Mouse (Mus musculus) G1E (cell line): ENCODE measurements around the gene Clec16a. TPM values are rescaled to one million over a fixed set of nuclear protein-coding genes. Genes with fewer than 3 reads are reported as not detected.

ENCODE experiments used
- ATAC-seq: 2 replicates; pipeline ENCODE4 v1.8.0; 2016; ENCODE audit warnings: mild to moderate bottlenecking; ENCODE audit not compliant: insufficient number of reproducible peaks, poor library complexity, low FRiP score, severe bottlenecking; ENCODE audit errors: extremely low read depth
- DNase-seq: peaks from one replicate; pipeline ENCODE4 v3.0.0; 2012; ENCODE audit warnings: low spot score
- H3K27me3 ChIP-seq: 2 replicates; pipeline ENCODE4 v1.6.1; 2012; ENCODE audit warnings: mild to moderate bottlenecking, low read length, inconsistent platforms; ENCODE audit not compliant: insufficient read depth
- H3K36me3 ChIP-seq: replicated peaks from 2 replicates; pipeline ENCODE3; 2012; ENCODE audit warnings: mild to moderate bottlenecking, inconsistent platforms
- H3K4me1 ChIP-seq: 2 replicates; pipeline ENCODE4 v1.6.1; 2012; ENCODE audit warnings: low read depth, low read length, inconsistent platforms, mixed read lengths; ENCODE audit not compliant: insufficient read depth
- H3K4me3 ChIP-seq: 2 replicates; pipeline ENCODE4 v1.5.1; 2012; ENCODE audit warnings: low read depth, mild to moderate bottlenecking, inconsistent platforms, low read length, moderate library complexity, mixed read lengths
- H3K9me3 ChIP-seq: replicated peaks from 2 replicates; pipeline ENCODE4 v1.6.1; 2012; ENCODE audit warnings: inconsistent platforms
- CTCF ChIP-seq: IDR thresholded peaks from 2 replicates; pipeline ENCODE4 v1.5.1; 2012; ENCODE audit warnings: low read depth, low read length, inconsistent platforms, mixed read lengths
- GATA1 ChIP-seq: IDR thresholded peaks from 2 replicates; pipeline ENCODE4 v1.6.1; 2012; ENCODE audit warnings: borderline replicate concordance, low read length, inconsistent platforms, mixed read lengths
- GATA2 ChIP-seq: IDR thresholded peaks from 2 replicates; pipeline ENCODE4 v1.6.1; 2012; ENCODE audit warnings: low read depth, low read length, inconsistent platforms, borderline replicate concordance
- POLR2AphosphoS5 ChIP-seq: IDR thresholded peaks from 2 replicates; pipeline ENCODE4 v1.6.1; 2012; ENCODE audit warnings: low read depth, low read length, inconsistent platforms; ENCODE audit not compliant: insufficient replicate concordance
- TAL1 ChIP-seq: conservative IDR thresholded peaks from 2 replicates; pipeline ENCODE4 v1.6.1; 2012; ENCODE audit warnings: low read depth, low read length, inconsistent platforms, mixed read lengths
- polyA plus RNA-seq: library from polyadenylated mRNA; stranded (reverse); fragments of >175 nt; gene quantifications from 2 replicates; pipeline ENCODE4 v1.2.3, GENCODE M21; 2012
- total RNA-seq, 2 experiments: library from RNA; stranded (forward) in 1 of 2; stranded (reverse) in 1 of 2; fragments of 200-1000 nt in 1 of 2; fragments of >200 nt in 1 of 2; fragmentation: Nextera tagmentation in 1 of 2; gene quantifications; 2 replicates each; pipeline ENCODE4 v1.2.3; 2014 to 2017

Clec16a gene
- total and polyA plus RNA-seq, 3 experiments = 12.6 to 47.9 (median 18.1) TPM

DNA sequence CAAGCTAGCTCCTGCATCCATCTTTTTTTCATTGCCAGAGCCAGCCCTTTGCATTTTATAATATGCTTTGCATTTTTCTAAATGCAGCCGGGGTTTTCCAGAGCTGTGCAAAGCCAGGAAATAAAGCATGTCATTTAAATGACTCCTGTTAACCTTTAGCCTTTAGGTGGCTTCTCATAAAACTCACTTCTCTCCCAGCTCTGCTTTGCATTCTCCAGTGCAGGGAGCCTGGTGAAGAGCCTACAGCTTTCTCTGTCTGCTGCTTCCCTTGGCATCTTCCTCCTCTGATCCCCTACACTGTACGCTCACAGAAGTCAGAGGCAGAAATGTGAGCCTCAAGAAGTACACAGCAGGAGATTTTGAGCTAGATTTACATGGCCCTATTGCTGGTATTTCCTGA, 111.3 kb downstream of the Clec16a start:
- no peaks in the 10 kb centered on the region for H3K9me3 ChIP-seq
- peaks cover 50% of the 10 kb centered on the region for H3K36me3 ChIP-seq
- H3K27me3 ChIP-seq = no peaks in the 10 kb centered on the region
- ATAC-seq (no peak), DNase-seq (no peak)
- TF ChIP-seq TAL1 (no peak), GATA2 (no peak), CTCF (no peak), POLR2AphosphoS5 (no peak)
- H3K4me3 ChIP-seq = no peak overlapping the region
- peaks cover 23% of the 10 kb centered on the region for H3K4me1 ChIP-seq

DNA sequence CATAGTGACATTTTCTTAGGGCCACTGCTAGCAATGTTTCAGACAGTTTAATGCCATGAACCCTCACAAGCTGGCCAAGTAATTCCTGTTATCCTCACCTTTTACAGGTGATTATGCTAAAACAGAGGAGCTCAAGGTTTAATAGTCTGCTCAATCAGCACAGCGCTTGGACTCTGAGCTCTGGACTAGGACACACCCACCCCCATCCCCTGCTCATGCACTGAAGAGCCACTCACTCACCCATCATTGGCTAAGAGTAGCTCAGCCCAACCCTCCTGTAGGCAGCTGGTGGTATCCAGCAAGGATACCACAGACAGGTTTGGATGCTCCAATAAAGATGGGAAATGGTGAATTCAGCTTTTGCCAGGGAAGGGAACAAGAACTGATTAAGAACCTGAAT, 111.8 kb downstream of the Clec16a start:
- DNase-seq (no peak), ATAC-seq (no peak)
- Histone ChIP-seq H3K27me3 (no peaks in the 10 kb centered on the region), H3K9me3 (no peaks in the 10 kb centered on the region), H3K4me1 (peaks cover 19% of the 10 kb centered on the region), H3K4me3 (no peak overlapping the region), H3K36me3 (peaks cover 50% of the 10 kb centered on the region)
- TF ChIP-seq GATA2 = no peak
- TF ChIP-seq CTCF = no peak
- TF ChIP-seq POLR2AphosphoS5 = no peak
- no peak for TF ChIP-seq GATA1
- TF ChIP-seq TAL1 = no peak

- DNase-seq (no peak), ATAC-seq (no peak)
- Histone ChIP-seq H3K4me3 (no peak overlapping the region), H3K9me3 (no peaks in the 10 kb centered on the region), H3K27me3 (no peaks in the 10 kb centered on the region), H3K4me1 (peaks cover 21% of the 10 kb centered on the region), H3K36me3 (peaks cover 55% of the 10 kb centered on the region)
- no peak for TF ChIP-seq CTCF
- TF ChIP-seq TAL1 = no peak
- no peak for TF ChIP-seq GATA2
- TF ChIP-seq POLR2AphosphoS5 = no peak
- no peak for TF ChIP-seq GATA1
These were observed 114.1 kb downstream of the Clec16a start for GRCm38 (mm10) chr16:10659211-10659610.

GRCm38 (mm10) chr16:10660526-10660925, 115.4 kb downstream of the Clec16a start:
- TF ChIP-seq POLR2AphosphoS5 = no peak
- TF ChIP-seq TAL1 = no peak
- no peak for TF ChIP-seq CTCF
- no peak for TF ChIP-seq GATA2
- no peak for TF ChIP-seq GATA1
- Histone ChIP-seq H3K9me3 (no peaks in the 10 kb centered on the region), H3K27me3 (no peaks in the 10 kb centered on the region), H3K4me3 (no peak overlapping the region), H3K36me3 (peaks cover 58% of the 10 kb centered on the region), H3K4me1 (peaks cover 24% of the 10 kb centered on the region)
- ATAC-seq (no peak), DNase-seq (no peak)

DNA sequence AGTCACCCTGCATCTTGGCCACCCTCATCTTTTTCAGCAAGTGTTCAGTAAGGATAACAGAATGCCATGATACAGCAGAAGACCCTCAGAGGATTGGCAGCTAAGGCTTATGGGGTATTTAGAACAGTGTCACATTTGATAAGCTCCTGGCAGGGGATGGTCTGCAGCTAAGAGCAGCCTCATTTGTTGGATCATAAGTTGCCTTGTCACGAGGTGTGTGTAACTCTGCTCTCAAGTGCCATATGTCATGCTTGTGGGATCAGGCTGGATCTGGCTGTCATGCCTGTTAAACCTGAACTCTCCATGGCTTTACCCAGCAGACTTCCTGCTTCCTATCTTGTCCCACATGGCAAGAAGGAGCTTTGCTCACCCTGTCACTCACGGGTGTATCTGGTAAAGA, 116.2 kb downstream of the Clec16a start:
- ATAC-seq (no peak), DNase-seq (no peak)
- H3K27me3 ChIP-seq = no peaks in the 10 kb centered on the region
- H3K4me3 ChIP-seq = no peak overlapping the region
- peaks cover 63% of the 10 kb centered on the region for H3K36me3 ChIP-seq
- TF ChIP-seq GATA2 (no peak), CTCF (no peak), TAL1 (no peak), POLR2AphosphoS5 (no peak), GATA1 (no peak)
- H3K4me1 ChIP-seq = peaks cover 24% of the 10 kb centered on the region
- H3K9me3 ChIP-seq = no peaks in the 10 kb centered on the region

DNA sequence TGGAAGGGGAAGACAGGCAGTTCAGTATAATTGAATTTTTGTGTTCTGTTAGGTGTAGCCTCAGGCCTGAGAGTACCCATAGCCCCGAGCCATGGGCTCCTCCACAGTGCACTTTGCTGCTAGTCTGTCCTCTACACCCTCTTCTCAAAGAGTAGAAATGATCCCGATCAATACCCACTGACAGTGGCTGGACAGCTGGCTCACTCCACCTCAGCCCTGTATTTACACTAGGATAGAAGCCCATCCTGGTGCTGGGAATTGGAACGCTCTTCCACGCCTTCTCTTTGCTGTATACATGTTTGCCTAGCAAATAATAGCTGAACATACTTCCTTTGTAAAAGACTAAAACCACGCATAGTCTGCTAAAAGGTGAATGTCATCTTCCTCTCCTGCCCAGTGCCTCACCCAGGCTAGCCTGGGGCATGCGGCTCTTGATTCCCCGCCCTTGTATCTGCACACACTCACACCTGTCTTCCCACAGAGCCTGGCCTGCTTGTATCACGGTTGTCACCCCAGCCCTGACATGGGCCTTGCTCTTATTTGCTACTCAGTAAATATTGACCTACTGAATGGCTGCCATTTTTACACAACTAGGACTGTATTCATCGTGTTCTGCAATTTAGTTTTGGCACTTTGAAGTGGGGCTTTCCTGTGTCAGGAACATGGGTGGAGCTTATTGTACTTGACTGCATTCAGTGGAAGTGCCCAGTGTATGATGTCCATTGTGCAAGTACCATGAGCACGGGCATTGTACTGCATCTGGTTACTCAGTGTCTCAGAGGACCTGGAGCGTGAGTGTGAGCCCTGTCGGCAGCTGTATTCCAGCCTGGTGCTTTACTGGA, 119.0 kb downstream of the Clec16a start:
- H3K36me3 ChIP-seq = peaks cover 70% of the 10 kb centered on the region
- no peak for TF ChIP-seq CTCF
- no peak for TF ChIP-seq POLR2AphosphoS5
- TF ChIP-seq TAL1 = no peak
- TF ChIP-seq GATA2 = no peak
- TF ChIP-seq GATA1 = no peak
- no peaks in the 10 kb centered on the region for H3K27me3 ChIP-seq
- DNase-seq (no peak), ATAC-seq (no peak)
- peaks cover 20% of the 10 kb centered on the region for H3K4me1 ChIP-seq
- no peaks in the 10 kb centered on the region for H3K9me3 ChIP-seq
- no peak overlapping the region for H3K4me3 ChIP-seq
